Mouse (Mus musculus): Measurements from ENCODE around the gene Cib1. TPM values are rescaled to one million over a fixed set of nuclear protein-coding genes. Genes with fewer than 3 reads are reported as not detected.

Cib1 gene
- polyA plus RNA-seq (2016; fragmentation: Nextera tagmentation; extraction: Ambion mirVana): 74.8 and 79.6 TPM in 2 replicates

GRCm38 (mm10) chr7:80232489-80233029 lies at the start of gene Cib1, which contains the start of gene Gdpgp1:
Cib1 (minus strand) TSS chr7:80232813.
Gdpgp1 (plus strand) TSS chr7:80232865.
- H3K4me3 ChIP-seq: peak within 1 kb of the TSS; percentile 80
- WGBS: under 1% methylated on average over 56 of the region's 56 CpGs
- DNase-seq (ENCODE audit: low spot score): peak; percentile 96
- peaks cover 10% of the 10 kb centered on the region; the same call in 1 of the 2 replicates for H3K27me3 ChIP-seq (ENCODE audit: insufficient read depth, poor library complexity, severe bottlenecking)
- peaks cover 47% of the 10 kb centered on the region for H3K4me1 ChIP-seq (replicated peaks)
- H3K9me3 ChIP-seq: no peaks in the 10 kb centered on the region
- H3K36me3 ChIP-seq: peaks cover 14% of the 10 kb centered on the region
- peak within 1 kb of the TSS; percentile 84 for H3K27ac ChIP-seq

GRCm38 (mm10) chr7:80281646-80282045 lies 49.0 kb upstream of the Cib1 start:
- 91% methylated on average over 3 of the region's 3 CpGs for WGBS
- no peak for DNase-seq (ENCODE audit: low spot score)
- Histone ChIP-seq H3K9me3 (no peaks in the 10 kb centered on the region), H3K36me3 (peaks cover 90% of the 10 kb centered on the region), H3K27ac (no peak overlapping the region), H3K4me1 (replicated peaks) (no peaks in the 10 kb centered on the region), H3K4me3 (no peak overlapping the region), H3K27me3 (ENCODE audit: insufficient read depth, poor library complexity, severe bottlenecking) (no peaks in the 10 kb centered on the region)

GRCm38 (mm10) chr7:80280998-80281397 lies 48.4 kb upstream of the Cib1 start:
- no peak overlapping the region for H3K4me3 ChIP-seq
- H3K27me3 ChIP-seq (ENCODE audit: insufficient read depth, poor library complexity, severe bottlenecking): no peaks in the 10 kb centered on the region
- no peaks in the 10 kb centered on the region for H3K4me1 ChIP-seq (replicated peaks)
- no peak overlapping the region for H3K27ac ChIP-seq
- no peak for DNase-seq (ENCODE audit: low spot score)
- no peaks in the 10 kb centered on the region for H3K9me3 ChIP-seq
- 87% methylated on average over 2 of the region's 2 CpGs for WGBS
- peaks cover 90% of the 10 kb centered on the region for H3K36me3 ChIP-seq

GRCm38 (mm10) chr7:80280032-80280431 lies 47.4 kb upstream of the Cib1 start:
- H3K4me1 ChIP-seq (replicated peaks): no peaks in the 10 kb centered on the region
- WGBS: 85% methylated on average over 10 of the region's 10 CpGs
- DNase-seq (ENCODE audit: low spot score): no peak
- peaks cover 89% of the 10 kb centered on the region for H3K36me3 ChIP-seq
- H3K27ac ChIP-seq: no peak overlapping the region
- peaks cover 3% of the 10 kb centered on the region for H3K9me3 ChIP-seq
- no peak overlapping the region for H3K4me3 ChIP-seq
- H3K27me3 ChIP-seq (ENCODE audit: insufficient read depth, poor library complexity, severe bottlenecking): no peaks in the 10 kb centered on the region

- H3K27me3 ChIP-seq (ENCODE audit: insufficient read depth, poor library complexity, severe bottlenecking): no peaks in the 10 kb centered on the region
- WGBS: 94% methylated on average over 4 of the region's 4 CpGs
- no peaks in the 10 kb centered on the region for H3K4me1 ChIP-seq (replicated peaks)
- peaks cover 89% of the 10 kb centered on the region for H3K36me3 ChIP-seq
- DNase-seq (ENCODE audit: low spot score): no peak
- no peak overlapping the region for H3K27ac ChIP-seq
- no peak overlapping the region for H3K4me3 ChIP-seq
- H3K9me3 ChIP-seq: peaks cover 21% of the 10 kb centered on the region
These were observed 43.8 kb upstream of the Cib1 start for GRCm38 (mm10) chr7:80276374-80276773.

GRCm38 (mm10) chr7:80273456-80273855 lies 40.8 kb upstream of the Cib1 start:
- Histone ChIP-seq H3K27me3 (ENCODE audit: insufficient read depth, poor library complexity, severe bottlenecking) (no peaks in the 10 kb centered on the region), H3K36me3 (peaks cover 66% of the 10 kb centered on the region), H3K27ac (no peak overlapping the region), H3K4me3 (no peak overlapping the region), H3K4me1 (replicated peaks) (peaks cover 19% of the 10 kb centered on the region), H3K9me3 (peaks cover 21% of the 10 kb centered on the region)
- no peak for DNase-seq (ENCODE audit: low spot score)
- 88% methylated on average over 2 of the region's 2 CpGs for WGBS

GRCm38 (mm10) chr7:80269751-80270255 lies 37.2 kb upstream of the Cib1 start:
- Histone ChIP-seq H3K9me3 (peaks cover 15% of the 10 kb centered on the region), H3K4me1 (replicated peaks) (peaks cover 21% of the 10 kb centered on the region), H3K36me3 (peaks cover 55% of the 10 kb centered on the region), H3K27me3 (ENCODE audit: insufficient read depth, poor library complexity, severe bottlenecking) (no peaks in the 10 kb centered on the region), H3K4me3 (peak overlapping the region; percentile 87), H3K27ac (peak overlapping the region; percentile 86)
- 1% methylated on average over 23 of the region's 23 CpGs for WGBS
- DNase-seq (ENCODE audit: low spot score): no peak

GRCm38 (mm10) chr7:80268897-80269750 lies 36.5 kb upstream of the Cib1 start, which contains the start of gene Vps33b:
Vps33b (plus strand) TSS chr7:80269649.
- peaks cover 21% of the 10 kb centered on the region for H3K4me1 ChIP-seq (replicated peaks)
- H3K36me3 ChIP-seq: peaks cover 55% of the 10 kb centered on the region
- peak; percentile 92 for DNase-seq (ENCODE audit: low spot score)
- H3K9me3 ChIP-seq: peaks cover 8% of the 10 kb centered on the region; the same call in 1 of the 2 replicates
- peak within 1 kb of the TSS; percentile 86 for H3K27ac ChIP-seq
- H3K4me3 ChIP-seq: peak within 1 kb of the TSS; percentile 87
- 4% methylated on average over 21 of the region's 21 CpGs for WGBS
- no peaks in the 10 kb centered on the region for H3K27me3 ChIP-seq (ENCODE audit: insufficient read depth, poor library complexity, severe bottlenecking)

- WGBS: 76% methylated on average over 1 of the region's 1 CpGs
- peaks cover 53% of the 10 kb centered on the region for H3K36me3 ChIP-seq
- peaks cover 21% of the 10 kb centered on the region for H3K4me1 ChIP-seq (replicated peaks)
- H3K27ac ChIP-seq: no peak overlapping the region
- no peak for DNase-seq (ENCODE audit: low spot score)
- H3K27me3 ChIP-seq (ENCODE audit: insufficient read depth, poor library complexity, severe bottlenecking): no peaks in the 10 kb centered on the region
- H3K9me3 ChIP-seq: no peaks in the 10 kb centered on the region
- H3K4me3 ChIP-seq: no peak overlapping the region
These were observed 35.2 kb upstream of the Cib1 start for GRCm38 (mm10) chr7:80267764-80268163.

GRCm38 (mm10) chr7:80264606-80265005 lies 32.0 kb upstream of the Cib1 start:
- 96% methylated on average over 12 of the region's 12 CpGs for WGBS
- peaks cover 42% of the 10 kb centered on the region for H3K36me3 ChIP-seq
- DNase-seq (ENCODE audit: low spot score): no peak
- H3K9me3 ChIP-seq: no peaks in the 10 kb centered on the region
- no peak overlapping the region for H3K27ac ChIP-seq
- peaks cover 5% of the 10 kb centered on the region for H3K27me3 ChIP-seq (ENCODE audit: insufficient read depth, poor library complexity, severe bottlenecking)
- H3K4me3 ChIP-seq: no peak overlapping the region
- peaks cover 27% of the 10 kb centered on the region for H3K4me1 ChIP-seq (replicated peaks)

GRCm38 (mm10) chr7:80261372-80261990 lies 28.9 kb upstream of the Cib1 start:
- Histone ChIP-seq H3K4me3 (peak overlapping the region; percentile 80), H3K36me3 (peaks cover 35% of the 10 kb centered on the region), H3K27me3 (ENCODE audit: insufficient read depth, poor library complexity, severe bottlenecking) (peaks cover 33% of the 10 kb centered on the region), H3K27ac (peak overlapping the region; percentile 90), H3K9me3 (no peaks in the 10 kb centered on the region), H3K4me1 (replicated peaks) (peaks cover 17% of the 10 kb centered on the region)
- no peak for DNase-seq (ENCODE audit: low spot score)
- WGBS: under 1% methylated on average over 32 of the region's 32 CpGs

GRCm38 (mm10) chr7:80260625-80261371 lies 28.2 kb upstream of the Cib1 start, which contains the start of gene Ngrn:
Ngrn (plus strand) TSS chr7:80261215.
- peaks cover 33% of the 10 kb centered on the region for H3K27me3 ChIP-seq (ENCODE audit: insufficient read depth, poor library complexity, severe bottlenecking)
- peaks cover 17% of the 10 kb centered on the region for H3K4me1 ChIP-seq (replicated peaks)
- peak within 1 kb of the TSS; percentile 90 for H3K27ac ChIP-seq
- peaks cover 29% of the 10 kb centered on the region for H3K36me3 ChIP-seq
- H3K9me3 ChIP-seq: no peaks in the 10 kb centered on the region
- 25% methylated on average over 40 of the region's 40 CpGs for WGBS
- peak; percentile 89 for DNase-seq (ENCODE audit: low spot score)
- H3K4me3 ChIP-seq: peak within 1 kb of the TSS; percentile 80
